Mouse (Mus musculus) heart, embryonic 10.5 days (tissue): ENCODE measurements around the gene AC124108.1. TPM values are rescaled to one million over a fixed set of nuclear protein-coding genes. Genes with fewer than 3 reads are reported as not detected.
A peak's percentile ranks its signal among the peaks of the same experiment; 100 is the strongest.
"Not testable (repeated sequence)": the region's sequence is repeated elsewhere in the genome, so short reads cannot be mapped to it uniquely, and the experiment has no call there.

ENCODE experiments used
- DNase-seq: peaks from one replicate; pipeline ENCODE4 v3.0.0-alpha.2; 2017; ENCODE audit warnings: low spot score
- H3K27ac ChIP-seq: fragments of 300-500 bp; sonication (generic); 2 replicates; pipeline ENCODE4 v1.5.1; 2016; ENCODE audit warnings: mild to moderate bottlenecking
- H3K27me3 ChIP-seq: fragments of 300-500 bp; sonication (generic); 2 replicates; pipeline ENCODE4 v1.6.1; 2016; ENCODE audit warnings: mild to moderate bottlenecking; ENCODE audit not compliant: poor library complexity, insufficient read depth, severe bottlenecking
- H3K36me3 ChIP-seq: fragments of 300-500 bp; sonication (generic); 2 replicates; pipeline ENCODE4 v1.6.1; 2016; ENCODE audit warnings: mild to moderate bottlenecking, moderate library complexity
- H3K4me1 ChIP-seq: fragments of 300-500 bp; sonication (generic); 2 replicates; pipeline ENCODE4 v1.6.1; 2016; ENCODE audit warnings: mild to moderate bottlenecking
- H3K4me3 ChIP-seq: fragments of 300-500 bp; sonication (generic); 2 replicates; pipeline ENCODE4 v1.5.1; 2016; ENCODE audit warnings: mild to moderate bottlenecking, moderate library complexity
- H3K9me3 ChIP-seq: fragments of 300-500 bp; sonication (generic); 2 replicates; pipeline ENCODE4 v1.6.1; 2016; ENCODE audit warnings: mild to moderate bottlenecking, moderate library complexity
- WGBS: fragments of 180-500 bp; shearing (Covaris S2); methylation state at CpG from one replicate; pipeline ENCODE4 v1.1.7; 2016; 5-methylcytosine and 5-hydroxymethylcytosine counted together
- polyA plus RNA-seq: library from polyadenylated mRNA; unstranded; fragments of >200 nt; fragmentation: Nextera tagmentation; extraction: Ambion mirVana; gene quantifications from 2 replicates; pipeline ENCODE4 v1.2.1, GENCODE M21; 2016

Gene AC124108.1
- polyA plus RNA-seq, 1 experiment from 2014 or later = not detected

GRCm38 (mm10) chr1:132153691-132154090, 37.6 kb upstream of the AC124108.1 start:
- Histone ChIP-seq H3K9me3 (no peaks in the 10 kb centered on the region), H3K4me1 (peaks cover 59% of the 10 kb centered on the region), H3K27me3 (peaks cover 12% of the 10 kb centered on the region), H3K36me3 (no peaks in the 10 kb centered on the region), H3K27ac (peak overlapping the region; percentile 64), H3K4me3 (0 out of 2 replicates have a peak overlapping the region, but pooled peaks have one; percentile 12)
- no peak for DNase-seq
- 7% methylated on average over 8 of the region's 8 CpGs for WGBS

GRCm38 (mm10) chr1:132155737-132156136, 35.5 kb upstream of the AC124108.1 start:
- WGBS = 12% methylated on average over 6 of the region's 6 CpGs
- Histone ChIP-seq H3K4me1 (peaks cover 52% of the 10 kb centered on the region), H3K4me3 (no peak overlapping the region), H3K27ac (no peak overlapping the region), H3K36me3 (no peaks in the 10 kb centered on the region), H3K27me3 (peaks cover 33% of the 10 kb centered on the region), H3K9me3 (no peaks in the 10 kb centered on the region)
- DNase-seq = peak; percentile 89

GRCm38 (mm10) chr1:132157016-132157781, 34.1 kb upstream of the AC124108.1 start:
- H3K36me3 ChIP-seq = no peaks in the 10 kb centered on the region
- 22% methylated on average over 14 of the region's 14 CpGs for WGBS
- peak; percentile 90 for DNase-seq
- no peaks in the 10 kb centered on the region for H3K9me3 ChIP-seq
- H3K4me1 ChIP-seq = peaks cover 38% of the 10 kb centered on the region
- H3K27me3 ChIP-seq = peaks cover 46% of the 10 kb centered on the region
- H3K27ac ChIP-seq = no peak overlapping the region
- peak overlapping the region; percentile 31 for H3K4me3 ChIP-seq

GRCm38 (mm10) chr1:132157808-132158207, 33.4 kb upstream of the AC124108.1 start:
- Histone ChIP-seq H3K27me3 (peaks cover 46% of the 10 kb centered on the region), H3K9me3 (no peaks in the 10 kb centered on the region), H3K27ac (no peak overlapping the region), H3K4me3 (peak overlapping the region; percentile 31), H3K4me1 (peaks cover 33% of the 10 kb centered on the region), H3K36me3 (no peaks in the 10 kb centered on the region)
- WGBS = 11% methylated on average over 7 of the region's 7 CpGs
- no peak for DNase-seq

- no peak overlapping the region for H3K4me3 ChIP-seq
- peaks cover 24% of the 10 kb centered on the region for H3K4me1 ChIP-seq
- H3K9me3 ChIP-seq = no peaks in the 10 kb centered on the region
- no peak for DNase-seq
- 7% methylated on average over 2 of the region's 2 CpGs for WGBS
- peaks cover 46% of the 10 kb centered on the region for H3K27me3 ChIP-seq
- no peaks in the 10 kb centered on the region for H3K36me3 ChIP-seq
- H3K27ac ChIP-seq = no peak overlapping the region
These were observed 32.5 kb upstream of the AC124108.1 start for GRCm38 (mm10) chr1:132158741-132159140.

GRCm38 (mm10) chr1:132159681-132160080, 31.6 kb upstream of the AC124108.1 start:
- Histone ChIP-seq H3K4me1 (peaks cover 28% of the 10 kb centered on the region), H3K27ac (no peak overlapping the region), H3K27me3 (peaks cover 53% of the 10 kb centered on the region), H3K4me3 (no peak overlapping the region), H3K36me3 (no peaks in the 10 kb centered on the region), H3K9me3 (no peaks in the 10 kb centered on the region)
- no peak for DNase-seq
- 63% methylated on average over 4 of the region's 4 CpGs for WGBS

GRCm38 (mm10) chr1:132161211-132161880, 29.9 kb upstream of the AC124108.1 start:
- H3K4me3 ChIP-seq = no peak overlapping the region
- H3K27me3 ChIP-seq = peaks cover 57% of the 10 kb centered on the region
- no peak for DNase-seq
- H3K9me3 ChIP-seq = no peaks in the 10 kb centered on the region
- peaks cover 34% of the 10 kb centered on the region for H3K4me1 ChIP-seq
- no peak overlapping the region for H3K27ac ChIP-seq
- 60% methylated on average over 7 of the region's 7 CpGs for WGBS
- no peaks in the 10 kb centered on the region for H3K36me3 ChIP-seq

- H3K27ac ChIP-seq, H3K36me3 ChIP-seq, H3K9me3 ChIP-seq, H3K4me3 ChIP-seq, DNase-seq: not testable (repeated sequence)
- Histone ChIP-seq H3K4me1 (peaks cover 32% of the 10 kb centered on the region), H3K27me3 (peaks cover 55% of the 10 kb centered on the region)
- 55% methylated on average over 9 of the region's 9 CpGs for WGBS
These were observed 28.6 kb upstream of the AC124108.1 start for GRCm38 (mm10) chr1:132162618-132163017.

- WGBS = 15% methylated on average over 13 of the region's 13 CpGs
- H3K4me1 ChIP-seq = peaks cover 33% of the 10 kb centered on the region
- no peaks in the 10 kb centered on the region for H3K36me3 ChIP-seq
- peaks cover 32% of the 10 kb centered on the region for H3K27me3 ChIP-seq
- no peak for DNase-seq
- no peak overlapping the region for H3K4me3 ChIP-seq
- no peak overlapping the region for H3K27ac ChIP-seq
- no peaks in the 10 kb centered on the region for H3K9me3 ChIP-seq
These were observed 26.3 kb upstream of the AC124108.1 start for GRCm38 (mm10) chr1:132164780-132165518.

- no peaks in the 10 kb centered on the region for H3K9me3 ChIP-seq
- WGBS = 48% methylated on average over 3 of the region's 3 CpGs
- peaks cover 39% of the 10 kb centered on the region for H3K4me1 ChIP-seq
- DNase-seq = no peak
- H3K4me3 ChIP-seq = no peak overlapping the region
- peaks cover 23% of the 10 kb centered on the region for H3K27me3 ChIP-seq
- no peaks in the 10 kb centered on the region for H3K36me3 ChIP-seq
- H3K27ac ChIP-seq = no peak overlapping the region
These were observed 25.4 kb upstream of the AC124108.1 start for GRCm38 (mm10) chr1:132165859-132166258.

GRCm38 (mm10) chr1:132168115-132168767, 23.0 kb upstream of the AC124108.1 start:
- DNase-seq = no peak

GRCm38 (mm10) chr1:132170698-132171097, 20.6 kb upstream of the AC124108.1 start:
- peaks cover 25% of the 10 kb centered on the region for H3K4me1 ChIP-seq
- no peaks in the 10 kb centered on the region for H3K36me3 ChIP-seq
- 0 out of 2 replicates have a peak, but pooled peaks cover 3% of the 10 kb centered on the region for H3K27me3 ChIP-seq
- no peak overlapping the region for H3K4me3 ChIP-seq
- 50% methylated on average over 6 of the region's 6 CpGs for WGBS
- H3K9me3 ChIP-seq = no peaks in the 10 kb centered on the region
- H3K27ac ChIP-seq = no peak overlapping the region
- no peak for DNase-seq

More at GRCm38 (mm10) chr1:132168115-132168767, 23.0 kb upstream of the AC124108.1 start:
- no peaks in the 10 kb centered on the region for H3K9me3 ChIP-seq
- peaks cover 39% of the 10 kb centered on the region for H3K4me1 ChIP-seq
- 8% methylated on average over 12 of the region's 12 CpGs for WGBS
- H3K27ac ChIP-seq = peak overlapping the region; percentile 19; the same call in 1 of the 2 replicates
- peaks cover 10% of the 10 kb centered on the region; the same call in 1 of the 2 replicates for H3K27me3 ChIP-seq
- H3K4me3 ChIP-seq = peak overlapping the region; percentile 45
- no peaks in the 10 kb centered on the region for H3K36me3 ChIP-seq
